Mouse (Mus musculus): Measurements from ENCODE around the gene Sox15. TPM values are rescaled to one million over a fixed set of nuclear protein-coding genes. Genes with fewer than 3 reads are reported as not detected.

Gene Sox15
- total RNA-seq, 2 experiments from 2014 or later: not detected

DNA sequence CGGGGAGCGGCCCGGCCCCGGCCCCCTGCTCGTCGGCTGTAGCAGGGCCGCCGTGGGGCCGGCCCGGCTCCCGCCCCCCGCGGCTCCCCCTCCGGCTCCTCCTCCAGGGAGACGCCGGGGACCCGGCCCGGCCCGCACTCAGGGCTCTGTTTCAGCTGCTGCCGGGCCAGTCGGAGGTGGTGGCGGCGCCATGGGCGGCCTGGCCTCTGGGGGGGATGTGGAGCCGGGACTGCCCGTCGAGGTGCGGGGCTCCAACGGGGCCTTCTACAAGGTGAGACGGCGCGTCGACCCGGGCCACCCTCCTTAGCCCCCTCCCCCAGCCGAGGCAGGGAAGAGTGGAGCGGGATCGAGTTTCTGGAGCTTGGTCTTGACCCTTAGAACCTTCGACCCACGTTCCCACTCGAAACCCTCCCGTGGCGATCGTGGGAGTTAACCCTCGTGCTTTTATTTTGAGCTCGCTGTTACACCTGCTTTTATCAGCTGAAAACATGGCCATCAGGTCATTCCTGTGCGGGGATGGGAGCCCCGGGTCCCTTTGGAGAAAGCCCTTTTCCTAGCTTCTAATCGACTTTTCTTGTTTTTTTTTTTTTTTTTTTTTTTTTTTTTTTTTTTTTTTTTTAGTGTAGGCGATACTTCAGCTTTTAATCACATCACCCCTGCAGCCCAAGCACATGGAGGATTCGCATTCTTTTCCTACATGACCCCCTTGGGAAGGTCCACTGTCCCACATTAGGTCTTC, 21.8 kb upstream of the Sox15 start:
- peak; percentile 41 for DNase-seq (ENCODE audit: low spot score)

DNA sequence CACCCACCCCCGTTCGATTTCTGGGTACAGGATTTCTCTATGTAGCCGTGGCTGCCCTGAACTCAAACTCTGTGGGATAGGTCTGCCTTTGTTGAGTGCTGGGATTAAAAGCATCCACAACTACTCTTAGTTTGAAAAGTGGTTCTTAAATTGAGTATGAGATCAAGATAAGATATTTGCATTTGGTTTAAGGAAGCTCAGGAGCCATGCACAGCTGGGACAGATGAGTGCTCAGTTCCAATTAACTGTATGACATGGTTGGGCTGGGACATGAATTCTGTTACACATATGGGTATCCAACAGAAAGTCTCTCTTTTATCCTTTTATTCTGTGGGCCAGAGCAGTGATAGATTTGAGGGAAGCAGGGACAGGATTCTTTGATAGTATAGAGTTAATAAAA, 19.6 kb upstream of the Sox15 start:
- DNase-seq (ENCODE audit: low spot score): no peak

DNA sequence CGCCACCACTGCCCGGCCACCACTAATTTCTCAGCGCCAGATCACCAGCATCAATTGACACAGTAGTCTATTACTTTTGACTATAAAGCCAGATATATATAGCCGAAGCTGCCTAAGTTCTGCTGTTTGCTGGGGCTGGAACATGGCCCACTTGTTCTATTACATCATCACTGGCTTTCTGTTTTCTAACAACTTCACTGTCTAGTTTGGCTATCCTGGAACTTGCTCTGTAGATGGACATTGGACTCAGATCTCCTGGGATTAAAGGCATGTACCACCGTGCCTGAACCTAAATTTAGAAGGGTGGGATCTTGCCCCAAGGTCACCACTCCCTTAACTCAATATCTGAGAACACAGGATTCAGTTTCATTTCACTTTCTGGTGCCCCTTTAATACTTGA, 9.3 kb upstream of the Sox15 start:
- no peak for DNase-seq (ENCODE audit: low spot score)

DNA sequence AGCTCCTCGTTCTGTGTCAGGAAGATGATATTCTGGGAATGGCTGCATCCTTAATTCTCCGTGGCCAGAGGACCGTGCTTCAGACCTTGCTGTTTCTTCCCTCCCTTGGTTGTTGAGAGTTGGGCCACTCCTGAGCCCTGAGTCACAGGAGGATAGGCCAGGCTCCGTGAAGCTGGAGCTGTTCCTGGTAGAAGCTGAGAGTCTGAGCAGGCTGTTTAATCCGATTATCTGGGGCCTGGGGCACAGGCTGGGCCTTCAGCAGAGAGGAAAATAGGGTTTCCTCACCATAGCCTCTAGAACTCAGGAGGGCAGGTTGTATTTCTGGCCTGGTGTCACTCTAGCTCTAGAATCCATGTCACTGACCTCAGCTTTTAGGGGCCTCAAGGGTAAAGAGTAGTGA, 1.7 kb upstream of the Sox15 start:
- DNase-seq (ENCODE audit: low spot score): no peak

DNA sequence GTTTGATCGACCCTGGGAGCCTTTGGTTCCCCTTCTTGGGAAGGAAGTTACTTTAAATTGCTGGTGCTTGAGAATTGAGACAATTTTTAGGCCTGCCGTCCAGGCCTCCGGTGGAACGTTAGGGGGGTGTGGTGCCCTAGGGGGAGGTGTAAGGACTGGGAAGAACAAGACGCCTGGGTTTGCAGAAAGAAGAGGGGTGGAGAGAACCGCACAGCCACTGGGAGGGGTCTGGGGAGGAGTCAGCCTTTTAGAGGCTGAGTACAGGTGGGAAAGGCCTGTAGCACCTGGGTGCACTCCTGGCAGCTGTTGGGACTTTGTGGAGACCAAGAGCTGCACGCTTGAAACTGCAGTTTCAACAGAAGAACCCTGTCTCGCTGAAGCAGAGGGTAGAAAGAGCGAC, 354 bp upstream of the Sox15 start:
- no peak for DNase-seq (ENCODE audit: low spot score)

DNA sequence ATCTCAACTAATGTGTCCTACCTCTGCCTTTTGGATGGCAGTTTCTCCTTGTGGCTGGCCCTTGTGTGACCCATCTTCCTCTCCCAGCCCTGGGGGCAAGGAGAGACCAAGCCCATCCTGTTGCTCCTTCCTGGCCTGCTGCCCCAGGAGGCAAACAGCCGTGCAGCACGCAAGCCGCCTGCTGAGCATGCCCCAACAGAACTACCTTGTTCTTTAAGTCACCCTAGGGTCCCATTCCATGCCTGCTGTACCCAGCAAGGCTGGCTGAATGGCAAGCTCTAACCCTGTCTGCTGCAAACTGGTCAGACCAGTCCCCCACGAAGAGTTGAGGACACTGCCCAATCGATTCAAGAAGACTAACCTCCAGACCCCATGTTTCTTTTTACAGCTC, 946 bp downstream of the Sox15 start:
- DNase-seq (ENCODE audit: low spot score): no peak

DNA sequence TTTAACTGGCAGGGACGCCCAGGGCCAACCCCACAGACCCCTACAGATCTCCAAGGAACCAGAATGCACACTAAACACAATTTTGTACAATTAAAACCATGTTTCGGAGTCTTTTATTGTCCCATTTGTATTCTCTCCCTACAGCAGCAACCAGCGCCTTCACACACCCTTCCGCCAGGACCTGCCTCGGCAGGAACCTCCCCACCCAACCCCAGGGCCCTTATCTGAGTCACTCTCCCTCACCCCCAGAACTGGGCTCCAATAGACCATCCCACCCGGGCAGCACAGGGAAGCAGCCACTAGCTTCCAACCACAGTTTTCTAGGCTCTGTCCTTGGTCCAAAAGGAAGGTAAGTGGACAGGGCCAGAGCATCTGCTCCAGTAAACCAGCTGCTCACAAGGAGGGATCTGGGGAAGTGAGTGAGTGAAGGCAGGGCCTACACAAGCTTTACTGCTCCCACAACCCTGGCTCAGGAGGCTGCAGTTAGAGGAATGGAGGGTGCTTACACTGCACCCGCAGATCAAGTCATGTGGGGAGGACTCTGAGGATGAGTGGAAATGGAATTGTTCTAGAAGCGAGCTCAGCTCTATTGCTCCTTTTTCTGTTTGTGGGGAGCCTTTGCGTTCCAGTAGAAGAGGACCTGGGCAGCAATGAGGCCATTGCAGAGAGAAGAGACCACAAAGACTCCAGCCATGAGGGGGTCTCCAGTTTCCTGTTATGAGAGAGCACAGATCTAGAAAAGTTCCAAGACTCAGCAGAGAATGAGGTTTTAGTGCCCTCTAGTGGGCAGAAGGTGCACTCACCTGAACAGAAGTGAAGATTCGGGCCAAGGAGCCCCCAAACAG, 1.7 kb downstream of the Sox15 start:
- DNase-seq (ENCODE audit: low spot score): peak; percentile 47

DNA sequence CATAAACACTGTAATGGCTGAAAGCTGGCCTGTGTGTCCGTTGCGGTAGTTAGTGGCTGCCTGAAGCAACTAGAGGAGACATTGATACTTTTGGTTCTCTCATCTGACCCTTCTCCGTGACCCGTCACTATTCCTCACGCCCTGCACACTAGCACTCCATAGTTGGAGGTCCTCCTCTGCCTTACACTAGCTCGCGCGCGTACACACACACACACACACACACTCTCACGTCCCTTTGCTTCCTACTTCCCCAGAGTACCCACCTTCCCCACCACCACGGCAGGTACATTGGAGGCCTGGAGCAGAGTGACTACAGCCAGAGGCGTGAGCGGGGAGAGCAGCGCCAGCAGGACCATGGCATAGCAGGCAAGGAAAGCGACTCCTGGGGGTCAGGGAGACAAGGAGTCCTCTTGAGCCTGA, 2.4 kb downstream of the Sox15 start:
- DNase-seq (ENCODE audit: low spot score): no peak

DNA sequence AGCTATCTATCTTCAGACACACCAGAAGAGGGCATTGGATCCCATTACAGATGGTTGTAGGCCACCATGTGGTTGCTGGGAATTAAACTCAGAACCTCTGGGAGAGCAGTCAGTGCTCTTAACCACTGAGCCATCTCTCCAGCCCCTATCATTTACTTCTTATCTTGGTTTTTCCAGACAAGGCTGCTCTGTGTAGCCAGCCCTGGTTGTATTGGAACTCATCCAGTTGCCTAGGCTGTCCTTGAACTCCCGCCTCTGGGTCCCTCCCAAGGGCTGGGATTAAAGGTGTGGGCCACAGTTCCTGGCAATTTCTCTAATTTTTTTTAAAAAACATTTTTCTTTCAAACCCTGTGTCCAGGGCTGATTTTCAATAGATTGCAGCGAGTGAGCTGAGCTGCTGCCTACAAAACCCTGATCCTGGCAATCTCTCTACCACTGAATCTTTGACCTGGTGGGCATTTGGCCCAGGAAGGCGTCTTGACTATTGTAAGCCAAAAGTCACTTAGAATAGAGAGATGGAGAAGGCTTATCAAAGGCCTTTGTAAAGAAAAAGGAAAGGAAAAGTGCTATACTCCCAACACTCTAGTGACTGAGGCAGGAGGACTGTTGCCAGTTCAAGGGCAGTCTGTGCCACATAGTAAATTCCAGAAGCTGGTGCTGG, 6.2 kb downstream of the Sox15 start:
- no peak for DNase-seq (ENCODE audit: low spot score)

DNA sequence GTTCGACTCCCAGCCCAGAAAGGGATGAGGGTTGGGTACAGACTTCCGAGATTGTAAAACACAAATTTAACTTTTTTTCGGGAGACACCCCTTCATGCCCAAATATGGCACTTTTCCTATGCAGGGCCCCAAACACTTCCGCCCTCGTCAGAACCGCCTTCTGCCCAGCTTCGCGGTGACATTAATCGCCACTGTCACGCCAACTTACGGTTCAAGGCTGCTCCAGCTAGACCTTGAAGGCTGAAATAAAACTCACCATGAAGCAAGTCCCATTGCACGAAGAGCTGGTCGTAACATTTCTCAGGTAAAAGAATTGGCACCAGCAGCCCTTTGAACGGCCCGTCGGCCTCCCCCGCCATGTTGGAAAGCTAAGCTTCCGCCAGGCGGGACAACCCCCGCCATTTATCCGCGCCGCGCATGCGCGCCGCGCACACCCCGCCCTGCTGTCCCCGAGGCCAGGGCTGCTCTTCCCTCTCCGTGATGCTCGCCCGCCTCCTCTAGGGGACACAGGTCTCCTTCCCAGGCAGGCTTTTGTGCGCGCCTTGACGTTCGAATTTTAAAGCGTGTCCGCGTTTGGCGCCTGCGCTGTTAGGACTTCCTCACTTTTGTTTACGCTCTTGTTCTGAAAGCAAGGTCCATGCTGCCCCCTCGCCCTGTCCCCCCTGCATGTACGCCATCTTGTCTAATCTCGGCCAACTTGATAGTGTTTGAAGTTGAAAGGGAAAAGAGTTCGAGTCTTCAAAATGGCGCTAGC, 7.3 kb downstream of the Sox15 start, which contains the start of gene Mpdu1:
Mpdu1 (minus strand) TSS at position 430 of the 754 bp plus-strand sequence.
- DNase-seq (ENCODE audit: low spot score): peak; percentile 92

DNA sequence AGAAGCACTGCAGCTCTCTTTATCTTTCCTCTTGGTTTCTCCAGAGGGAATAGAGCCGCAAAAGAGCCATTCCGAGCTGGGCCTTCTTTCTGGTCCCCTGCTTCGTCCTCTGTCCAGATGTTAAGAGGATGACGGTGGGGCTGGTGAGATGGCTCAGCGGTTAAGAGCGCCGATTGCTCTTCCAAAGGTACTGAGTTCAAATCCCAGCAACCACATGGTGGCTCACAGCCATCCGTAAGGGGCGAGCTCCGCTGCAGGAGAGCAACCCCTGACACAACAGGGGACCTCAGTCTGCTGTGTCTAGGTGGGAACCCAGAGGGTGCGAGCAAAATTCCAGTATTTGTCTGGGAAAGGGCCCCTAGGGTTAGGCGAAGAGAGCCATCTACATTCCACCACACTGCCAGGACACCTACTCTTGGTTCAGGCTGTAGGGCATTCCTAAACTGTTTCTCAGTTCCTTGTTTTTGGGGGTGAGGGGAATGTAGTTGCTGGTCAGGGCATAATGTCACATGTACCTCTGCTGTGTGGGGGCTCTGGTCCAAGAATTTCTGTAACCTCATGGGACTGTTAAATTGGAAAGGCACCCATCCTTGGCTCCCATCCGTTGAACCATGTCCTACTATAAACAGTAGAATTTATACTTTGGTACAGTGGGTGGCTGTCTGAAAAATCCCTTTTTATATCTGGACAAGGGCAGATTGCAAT, 8.0 kb downstream of the Sox15 start:
- no peak for DNase-seq (ENCODE audit: low spot score)

DNA sequence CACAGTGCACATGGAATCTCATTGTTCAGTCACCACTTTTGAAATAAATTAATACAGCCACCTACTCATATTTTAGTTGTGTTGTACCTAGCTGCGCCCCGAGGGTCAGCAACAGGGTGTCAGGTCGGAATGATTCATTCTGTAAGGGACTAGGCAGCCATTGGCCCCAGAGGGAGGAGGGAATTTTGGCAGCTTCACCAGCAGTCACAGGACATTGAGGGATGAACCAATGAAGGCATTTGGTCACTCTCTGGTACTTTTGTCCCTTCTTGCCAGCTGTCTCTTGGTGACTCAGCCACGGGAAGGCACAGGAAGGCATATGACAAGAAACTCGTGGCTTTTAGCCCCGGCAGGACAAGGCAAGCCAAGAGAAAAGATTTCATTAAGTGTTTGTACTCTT, 8.7 kb downstream of the Sox15 start:
- DNase-seq (ENCODE audit: low spot score): peak; percentile 35

DNA sequence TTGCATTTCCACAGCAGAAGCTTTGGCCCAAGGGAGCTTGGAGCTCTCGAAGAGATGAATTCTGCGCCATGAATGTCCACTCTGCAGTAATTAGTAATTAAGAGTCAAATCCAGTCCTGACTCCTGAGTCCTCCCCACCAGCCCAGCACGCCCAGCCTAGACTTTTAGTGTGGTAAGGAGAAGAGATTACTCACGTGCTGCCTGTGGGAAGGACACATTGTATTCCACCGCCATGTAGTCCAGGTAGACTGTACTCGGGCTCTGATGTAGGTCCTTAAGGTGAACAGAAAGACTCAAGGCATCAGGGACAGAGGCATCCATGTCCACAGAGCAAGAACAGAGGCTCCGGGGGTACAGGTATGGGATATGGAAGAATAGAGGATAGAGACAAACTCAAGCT, 9.7 kb downstream of the Sox15 start:
- DNase-seq (ENCODE audit: low spot score): no peak

DNA sequence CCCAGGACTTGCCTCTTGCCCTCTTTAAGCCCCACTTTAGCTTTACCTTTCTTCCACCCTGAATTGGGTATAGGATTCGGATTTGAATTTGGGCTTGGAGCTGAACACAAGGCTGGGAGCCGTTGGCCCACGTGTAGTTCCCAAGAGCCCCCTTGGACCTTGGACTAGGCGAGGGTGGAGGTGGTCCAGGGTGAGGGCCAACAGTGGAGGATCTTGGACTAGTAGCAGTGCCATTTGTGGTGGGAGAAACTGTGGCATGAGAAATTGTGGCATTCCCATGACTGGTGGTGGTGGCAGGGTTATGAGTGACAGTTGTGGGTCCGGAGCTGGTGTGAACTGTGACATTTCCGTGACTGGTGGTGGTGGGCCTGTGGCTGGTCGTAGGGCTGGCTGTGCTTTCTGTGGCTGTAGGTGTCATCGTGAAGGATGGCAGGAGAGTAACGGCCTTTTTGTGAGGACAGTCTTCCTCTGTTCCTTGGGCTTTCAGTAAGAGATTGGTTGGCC, 10.4 kb downstream of the Sox15 start:
- DNase-seq (ENCODE audit: low spot score): no peak

DNA sequence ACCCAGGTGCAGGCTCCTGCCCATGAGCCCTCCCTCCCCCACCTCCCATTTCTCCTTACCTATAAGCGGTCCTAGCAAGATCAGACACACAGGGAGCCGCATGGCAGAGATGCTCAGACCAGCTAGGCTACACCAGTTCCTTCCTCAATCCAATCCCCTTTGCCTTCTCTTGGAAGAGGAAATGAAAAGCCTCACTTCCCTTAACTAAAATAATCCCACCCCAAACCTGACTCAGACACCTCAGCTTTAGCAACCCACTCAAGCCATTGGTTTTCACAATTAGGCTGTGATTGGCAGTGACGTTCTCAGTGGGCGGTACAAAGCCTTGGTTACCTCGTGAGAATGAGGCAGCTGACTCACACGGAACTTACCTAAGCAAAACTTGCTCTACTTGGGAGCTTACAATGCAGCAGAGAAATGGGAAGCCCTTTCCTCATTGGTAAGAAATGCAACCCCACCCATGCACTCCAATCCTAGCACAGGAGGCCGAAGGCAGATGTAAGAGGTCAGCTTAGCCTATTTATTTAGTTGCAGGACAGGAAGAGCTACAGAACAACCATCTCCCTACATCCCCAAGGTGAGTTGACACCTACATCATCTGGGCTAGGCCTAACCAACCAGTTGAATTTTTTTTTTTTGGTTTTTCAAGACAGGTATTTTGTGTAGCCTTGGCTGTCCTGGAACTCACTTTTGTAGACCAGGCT, 11.0 kb downstream of the Sox15 start, which contains the start of gene Cd68:
Cd68 (minus strand) TSS at position 193 of the 704 bp plus-strand sequence.
- no peak for DNase-seq (ENCODE audit: low spot score)

DNA sequence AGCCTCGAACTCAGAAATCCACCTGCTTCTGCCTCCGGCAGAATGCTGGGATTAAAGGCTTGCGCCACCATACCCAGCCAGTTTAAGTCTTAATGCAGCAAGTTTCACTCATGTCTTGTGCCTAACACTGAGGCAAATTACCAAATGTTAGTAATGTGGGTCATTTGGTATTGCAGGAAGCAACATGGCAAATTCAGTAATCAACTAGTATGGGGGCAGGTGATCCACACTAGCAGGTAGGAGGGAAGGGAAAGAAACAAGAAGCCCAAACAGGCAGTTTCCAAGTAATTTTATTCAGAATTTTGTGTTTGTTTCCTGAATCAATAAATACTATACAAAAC, 11.5 kb downstream of the Sox15 start:
- DNase-seq (ENCODE audit: low spot score): no peak

DNA sequence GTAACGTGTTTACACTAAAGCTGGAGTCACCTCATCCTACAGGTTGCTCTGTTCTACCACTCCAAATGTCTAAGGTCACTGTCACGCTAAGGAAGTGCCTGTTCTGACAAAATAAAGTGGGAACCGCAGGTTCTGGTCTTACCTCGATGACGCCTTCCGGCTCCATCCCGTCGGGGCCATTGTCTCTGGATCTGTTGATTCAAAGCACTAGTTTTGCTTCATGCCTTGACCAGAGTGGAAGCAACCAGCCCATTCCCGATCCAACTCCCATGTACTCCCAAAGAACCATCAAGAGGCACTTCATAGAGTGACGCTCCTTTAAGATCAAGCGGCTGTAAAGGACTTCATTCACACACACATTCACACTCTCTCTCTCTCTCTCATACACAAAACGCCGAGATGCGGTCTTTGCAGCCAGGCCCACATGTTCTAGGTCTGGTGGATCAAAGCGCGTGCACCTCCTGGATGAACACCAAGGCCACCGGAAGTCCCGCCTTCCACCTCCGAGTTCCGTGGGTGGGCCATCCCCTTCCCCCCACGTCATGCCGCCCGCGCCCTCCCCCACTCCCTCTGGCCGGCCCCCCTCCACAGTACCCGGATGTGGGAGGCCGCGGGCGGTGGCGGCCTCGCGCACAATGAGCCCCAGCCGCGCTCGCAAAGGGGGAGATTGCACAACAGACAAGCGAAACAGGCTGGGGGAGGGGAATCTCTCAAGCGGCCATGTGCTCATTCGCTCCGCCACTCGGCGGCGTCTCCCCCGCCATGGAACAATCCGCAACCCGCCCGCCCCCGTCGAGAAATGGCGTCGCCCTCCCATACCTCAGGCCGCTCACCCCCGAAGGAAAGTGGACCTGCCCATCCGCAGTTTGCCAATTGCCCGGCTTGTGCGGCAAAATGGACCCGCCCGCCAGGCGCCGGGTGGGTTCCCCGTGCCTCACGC, 15.9 kb downstream of the Sox15 start:
- peak; percentile 94 for DNase-seq (ENCODE audit: low spot score)

DNA sequence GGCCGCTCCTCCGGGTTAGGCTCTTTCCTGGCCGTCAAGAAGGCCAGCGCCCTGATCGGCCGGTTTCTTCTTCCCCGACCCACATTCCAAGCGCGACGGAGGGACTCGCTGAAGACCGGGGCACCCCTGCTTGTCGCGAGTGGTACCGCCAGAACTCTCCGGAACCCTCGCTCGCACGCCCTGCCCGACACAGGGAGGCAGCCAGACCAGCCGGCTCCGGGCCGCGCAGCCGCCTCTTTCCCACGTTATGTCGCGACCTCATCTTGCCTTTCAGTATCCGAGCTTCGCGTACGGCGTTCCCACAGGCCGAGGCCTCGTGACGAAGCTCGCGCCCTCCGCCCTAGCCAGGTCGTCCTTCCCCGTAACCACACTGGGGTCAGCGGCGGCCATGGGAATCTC, 16.6 kb downstream of the Sox15 start:
- DNase-seq (ENCODE audit: low spot score): no peak

DNA sequence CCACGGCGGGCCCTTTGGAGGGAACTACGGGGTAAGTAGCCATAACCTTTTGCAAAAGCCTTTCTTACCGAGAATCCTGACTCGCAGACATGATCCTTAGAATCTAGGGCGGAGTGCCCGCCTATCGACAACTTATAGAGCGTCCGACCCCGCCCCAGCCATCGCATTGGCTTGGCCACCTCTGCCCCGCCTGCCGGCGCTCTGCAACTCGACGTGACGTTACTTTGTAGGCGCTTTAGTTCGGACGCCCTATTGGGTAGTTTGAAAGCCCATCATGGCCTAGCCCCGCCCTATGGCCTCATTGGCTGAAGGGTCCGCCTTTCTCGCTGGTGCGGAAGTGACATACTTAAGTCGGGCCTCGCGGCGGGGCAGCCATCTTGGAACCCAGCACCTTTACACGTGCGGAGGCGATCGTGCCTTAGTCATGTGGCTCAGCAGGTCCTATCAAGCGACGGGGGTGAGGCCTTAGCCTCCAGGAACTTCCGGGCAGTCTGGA, 17.1 kb downstream of the Sox15 start, which contains the start of gene Eif4a1:
Eif4a1 (minus strand) TSS at position 213 of the 496 bp plus-strand sequence.
- DNase-seq (ENCODE audit: low spot score): peak; percentile 100
